Mouse (Mus musculus): ENCODE measurements around the gene Usp10. TPM values are rescaled to one million over a fixed set of nuclear protein-coding genes. Genes with fewer than 3 reads are reported as not detected.

Usp10 gene
- polyA plus RNA-seq, 1 experiment from 2014 or later = 127 TPM

DNA sequence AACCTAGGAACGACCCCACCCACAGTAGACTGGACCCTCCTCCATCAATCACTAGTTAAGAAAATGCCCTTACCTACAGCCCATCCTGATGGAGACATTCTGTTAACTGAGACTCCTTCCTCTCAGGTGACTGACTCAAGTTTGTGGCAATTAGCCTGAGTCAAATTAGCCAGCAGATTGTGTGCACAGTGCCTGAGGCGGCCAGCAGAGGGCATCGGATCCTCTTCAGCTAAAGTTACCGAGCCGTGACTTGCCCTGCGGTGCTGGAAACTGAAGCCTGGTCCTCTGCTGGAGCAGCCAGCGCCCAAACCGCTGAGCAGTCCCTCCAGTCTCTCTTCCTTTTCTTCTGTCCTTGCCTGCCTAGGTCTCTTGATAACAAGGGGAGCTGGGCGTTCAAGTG lies 57.3 kb downstream of the Usp10 start:
- Histone ChIP-seq H3K27ac (no peak overlapping the region), H3K4me1 (no peaks in the 10 kb centered on the region; the same call in 1 of the 2 replicates), H3K27me3 (replicated peaks) (no peaks in the 10 kb centered on the region), H3K4me2 (no peak overlapping the region), H3K4me3 (replicated peaks) (no peak overlapping the region), H3K9ac (no peak overlapping the region), H3K9me3 (no peaks in the 10 kb centered on the region), H3K36me3 (no peaks in the 10 kb centered on the region)
- WGBS = 84% methylated on average over 9 of the region's 9 CpGs
- ATAC-seq (ENCODE audit: insufficient read depth, low FRiP score, low read depth) = no peak

DNA sequence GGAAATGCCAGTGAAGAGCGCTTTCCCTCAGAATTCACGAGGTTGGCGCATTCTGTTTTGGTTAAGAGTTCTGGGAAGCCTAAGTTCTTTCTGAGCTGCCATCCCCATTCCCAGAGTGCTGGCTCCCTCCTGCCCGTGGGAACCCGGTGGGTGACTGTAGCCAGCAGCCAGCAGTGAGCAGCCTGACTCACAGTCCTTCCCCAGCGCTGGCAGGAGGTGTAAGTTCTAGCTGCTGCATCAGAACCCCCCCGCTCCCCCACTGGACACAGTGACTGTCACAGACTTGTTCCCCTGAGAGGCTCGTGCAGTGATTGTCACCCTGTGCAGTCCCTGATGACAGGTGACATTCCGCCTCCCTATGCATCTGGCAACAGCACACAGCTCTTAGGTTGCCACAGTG lies 60.0 kb downstream of the Usp10 start:
- no peak for ATAC-seq (ENCODE audit: insufficient read depth, low FRiP score, low read depth)
- no peaks in the 10 kb centered on the region; the same call in 1 of the 2 replicates for H3K4me1 ChIP-seq

GRCm38 (mm10) chr8:119972558-119972957 lies 62.4 kb downstream of the Usp10 start:
- no peak overlapping the region for H3K27ac ChIP-seq
- no peak overlapping the region for H3K4me2 ChIP-seq
- no peaks in the 10 kb centered on the region for H3K27me3 ChIP-seq (replicated peaks)
- H3K9ac ChIP-seq = no peak overlapping the region
- no peaks in the 10 kb centered on the region; the same call in 1 of the 2 replicates for H3K4me1 ChIP-seq
- WGBS = 51% methylated on average over 12 of the region's 12 CpGs
- no peaks in the 10 kb centered on the region for H3K36me3 ChIP-seq
- ATAC-seq (ENCODE audit: insufficient read depth, low FRiP score, low read depth) = no peak
- no peak overlapping the region for H3K4me3 ChIP-seq (replicated peaks)
- H3K9me3 ChIP-seq = no peaks in the 10 kb centered on the region

More for the DNA sequence above, 60.0 kb downstream of the Usp10 start:
- Histone ChIP-seq H3K27ac (no peak overlapping the region), H3K4me2 (no peak overlapping the region), H3K27me3 (replicated peaks) (no peaks in the 10 kb centered on the region), H3K9ac (no peak overlapping the region), H3K4me3 (replicated peaks) (no peak overlapping the region), H3K9me3 (no peaks in the 10 kb centered on the region), H3K36me3 (no peaks in the 10 kb centered on the region)
- WGBS = 78% methylated on average over 9 of the region's 9 CpGs

GRCm38 (mm10) chr8:119978770-119979381 lies 68.7 kb downstream of the Usp10 start:
- Histone ChIP-seq H3K9ac (no peak overlapping the region), H3K4me1 (no peaks in the 10 kb centered on the region), H3K27ac (no peak overlapping the region), H3K4me3 (replicated peaks) (no peak overlapping the region), H3K4me2 (no peak overlapping the region), H3K27me3 (replicated peaks) (no peaks in the 10 kb centered on the region), H3K36me3 (no peaks in the 10 kb centered on the region), H3K9me3 (no peaks in the 10 kb centered on the region)
- 69% methylated on average over 11 of the region's 11 CpGs for WGBS
- no peak for ATAC-seq (ENCODE audit: insufficient read depth, low FRiP score, low read depth)

- Histone ChIP-seq H3K4me3 (replicated peaks) (no peak overlapping the region), H3K27ac (no peak overlapping the region), H3K27me3 (replicated peaks) (no peaks in the 10 kb centered on the region), H3K36me3 (no peaks in the 10 kb centered on the region), H3K4me1 (no peaks in the 10 kb centered on the region), H3K9ac (no peak overlapping the region), H3K9me3 (no peaks in the 10 kb centered on the region), H3K4me2 (no peak overlapping the region)
- no peak for ATAC-seq (ENCODE audit: insufficient read depth, low FRiP score, low read depth)
- WGBS = 71% methylated on average over 4 of the region's 4 CpGs
Observed at GRCm38 (mm10) chr8:119981253-119981652, 71.1 kb downstream of the Usp10 start.

GRCm38 (mm10) chr8:119984085-119984484 lies 73.9 kb downstream of the Usp10 start:
- no peak for ATAC-seq (ENCODE audit: insufficient read depth, low FRiP score, low read depth)
- Histone ChIP-seq H3K27me3 (replicated peaks) (no peaks in the 10 kb centered on the region), H3K4me1 (no peaks in the 10 kb centered on the region), H3K9me3 (no peaks in the 10 kb centered on the region), H3K4me3 (replicated peaks) (no peak overlapping the region), H3K4me2 (no peak overlapping the region), H3K36me3 (no peaks in the 10 kb centered on the region), H3K9ac (no peak overlapping the region), H3K27ac (no peak overlapping the region)

- 0 out of 2 replicates have a peak, but pooled peaks cover 7% of the 10 kb centered on the region for H3K27me3 ChIP-seq (replicated peaks)
- 64% methylated on average over 5 of the region's 5 CpGs for WGBS
- H3K27ac ChIP-seq = no peak overlapping the region
- ATAC-seq (ENCODE audit: insufficient read depth, low FRiP score, low read depth) = no peak
- no peaks in the 10 kb centered on the region for H3K4me1 ChIP-seq
- H3K9ac ChIP-seq = no peak overlapping the region
- no peaks in the 10 kb centered on the region for H3K9me3 ChIP-seq
- no peak overlapping the region for H3K4me3 ChIP-seq (replicated peaks)
- no peak overlapping the region for H3K4me2 ChIP-seq
- no peaks in the 10 kb centered on the region for H3K36me3 ChIP-seq
Observed at GRCm38 (mm10) chr8:119986174-119986573, 76.0 kb downstream of the Usp10 start.

DNA sequence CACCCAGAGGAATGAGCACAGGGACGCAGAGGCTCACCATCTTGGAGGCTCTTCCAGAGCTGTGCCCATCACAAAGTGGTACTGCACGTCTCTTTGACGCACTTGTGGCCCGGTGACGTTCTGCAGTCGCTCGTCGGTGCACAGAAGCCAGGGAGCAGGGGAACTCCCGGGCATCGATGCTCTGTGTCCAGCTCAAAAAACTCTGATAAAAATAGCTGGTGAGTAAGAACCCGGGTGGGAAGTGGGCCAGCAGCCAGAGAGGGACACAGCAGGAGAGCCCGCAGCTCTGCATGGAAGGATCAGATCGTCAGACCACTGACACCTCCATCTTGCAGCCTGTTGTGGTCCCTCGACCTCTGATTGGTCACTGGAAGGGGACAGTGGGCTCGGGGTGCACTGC lies 77.9 kb downstream of the Usp10 start:
- no peak overlapping the region for H3K9ac ChIP-seq
- ATAC-seq (ENCODE audit: insufficient read depth, low FRiP score, low read depth) = no peak
- H3K27ac ChIP-seq = no peak overlapping the region
- H3K4me3 ChIP-seq (replicated peaks) = no peak overlapping the region
- WGBS = 59% methylated on average over 15 of the region's 15 CpGs
- H3K4me1 ChIP-seq = peaks cover 12% of the 10 kb centered on the region; the same call in 1 of the 2 replicates
- peaks cover 24% of the 10 kb centered on the region for H3K27me3 ChIP-seq (replicated peaks)
- H3K36me3 ChIP-seq = no peaks in the 10 kb centered on the region
- H3K4me2 ChIP-seq = no peak overlapping the region
- no peaks in the 10 kb centered on the region for H3K9me3 ChIP-seq

DNA sequence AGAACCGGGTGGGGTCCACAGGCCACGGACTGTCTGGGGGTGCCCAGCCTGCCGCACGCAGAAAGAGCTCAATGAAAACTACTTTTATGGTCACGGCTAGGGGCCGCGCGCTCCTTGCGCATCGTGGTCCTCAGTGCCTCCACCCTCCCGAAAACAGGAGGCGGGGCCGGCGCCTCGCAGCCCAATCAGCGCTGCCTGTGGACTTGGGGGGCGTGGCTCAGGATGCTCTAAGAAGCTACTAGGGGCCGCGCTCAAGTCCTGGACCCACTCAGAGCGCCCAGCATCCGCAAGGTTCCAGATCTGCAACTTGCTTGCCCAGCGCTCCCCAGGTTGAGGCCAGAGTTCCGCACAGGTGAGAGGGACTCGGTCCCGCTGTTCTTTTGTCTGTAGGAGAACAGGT lies 82.1 kb downstream of the Usp10 start, which contains the start of gene Crispld2:
Gene Crispld2 (plus strand): TSS at position 190 of the 400 bp plus-strand sequence.
- Histone ChIP-seq H3K4me1 (peaks cover 22% of the 10 kb centered on the region), H3K27ac (no peak within 1 kb of the TSS), H3K9ac (no peak within 1 kb of the TSS), H3K9me3 (no peaks in the 10 kb centered on the region), H3K27me3 (replicated peaks) (peaks cover 29% of the 10 kb centered on the region), H3K36me3 (no peaks in the 10 kb centered on the region), H3K4me3 (replicated peaks) (peak within 1 kb of the TSS; percentile 39), H3K4me2 (peak within 1 kb of the TSS; percentile 49)
- WGBS = under 1% methylated on average over 25 of the region's 25 CpGs
- ATAC-seq (ENCODE audit: insufficient read depth, low FRiP score, low read depth) = peak; percentile 89

- Histone ChIP-seq H3K9ac (no peak overlapping the region), H3K4me3 (replicated peaks) (peak overlapping the region; percentile 39), H3K27me3 (replicated peaks) (peaks cover 29% of the 10 kb centered on the region), H3K27ac (no peak overlapping the region), H3K36me3 (no peaks in the 10 kb centered on the region), H3K4me2 (peak overlapping the region; percentile 49), H3K4me1 (peaks cover 22% of the 10 kb centered on the region), H3K9me3 (no peaks in the 10 kb centered on the region)
- ATAC-seq (ENCODE audit: insufficient read depth, low FRiP score, low read depth) = no peak
- 36% methylated on average over 7 of the region's 7 CpGs for WGBS
Observed at GRCm38 (mm10) chr8:119994114-119994513, 84.0 kb downstream of the Usp10 start.

DNA sequence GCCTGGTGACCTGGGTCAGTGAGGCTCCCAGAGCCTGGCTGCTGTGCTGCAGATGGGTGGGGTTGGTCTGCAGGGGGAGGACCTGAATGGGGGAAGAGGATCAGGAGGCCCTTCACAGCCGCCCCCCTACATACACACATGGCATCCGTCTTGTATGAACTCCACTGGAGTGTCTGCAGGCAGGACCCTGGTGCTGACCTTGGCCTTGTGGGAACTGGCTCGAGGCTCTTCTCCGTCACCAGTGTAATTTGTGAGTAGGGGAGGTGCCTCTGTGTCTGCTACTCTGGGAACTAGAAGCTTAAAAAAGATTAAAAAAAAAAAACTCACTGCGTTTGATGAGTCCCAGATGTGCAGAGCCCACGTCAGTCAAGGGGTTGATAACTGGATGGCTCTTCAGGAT lies 84.4 kb downstream of the Usp10 start:
- Histone ChIP-seq H3K27me3 (replicated peaks) (peaks cover 29% of the 10 kb centered on the region), H3K4me2 (peak overlapping the region; percentile 49), H3K4me1 (peaks cover 22% of the 10 kb centered on the region), H3K4me3 (replicated peaks) (peak overlapping the region; percentile 14; the same call in 1 of the 2 replicates), H3K9me3 (no peaks in the 10 kb centered on the region), H3K9ac (no peak overlapping the region), H3K27ac (no peak overlapping the region), H3K36me3 (no peaks in the 10 kb centered on the region)
- WGBS = 30% methylated on average over 6 of the region's 6 CpGs
- ATAC-seq (ENCODE audit: insufficient read depth, low FRiP score, low read depth) = no peak

DNA sequence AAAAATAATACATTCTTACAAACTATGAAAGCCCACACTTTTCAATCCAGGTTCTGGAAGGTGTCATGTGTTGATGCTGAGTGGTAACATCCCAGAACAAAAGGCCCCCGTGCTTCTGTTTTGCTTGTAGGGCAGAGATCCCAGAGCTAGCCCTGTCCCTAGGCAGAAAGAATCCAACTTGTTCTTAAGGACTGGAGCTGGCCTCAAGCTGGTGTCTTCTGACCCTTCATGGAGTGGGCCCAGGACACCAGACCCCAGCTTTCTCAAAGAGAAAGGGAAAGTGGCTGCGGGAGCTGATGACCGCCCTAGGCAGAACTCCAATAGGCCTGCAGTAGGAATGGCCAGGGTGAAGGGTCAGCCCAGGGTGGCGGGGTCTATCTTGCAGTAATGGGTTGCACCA lies 87.1 kb downstream of the Usp10 start:
- H3K27me3 ChIP-seq (replicated peaks) = peaks cover 11% of the 10 kb centered on the region
- H3K36me3 ChIP-seq = no peaks in the 10 kb centered on the region
- H3K9ac ChIP-seq = no peak overlapping the region
- peaks cover 30% of the 10 kb centered on the region for H3K4me1 ChIP-seq
- WGBS = 80% methylated on average over 4 of the region's 4 CpGs
- no peaks in the 10 kb centered on the region for H3K9me3 ChIP-seq
- no peak overlapping the region for H3K4me3 ChIP-seq (replicated peaks)
- H3K4me2 ChIP-seq = no peak overlapping the region
- no peak overlapping the region for H3K27ac ChIP-seq
- ATAC-seq (ENCODE audit: insufficient read depth, low FRiP score, low read depth) = no peak

DNA sequence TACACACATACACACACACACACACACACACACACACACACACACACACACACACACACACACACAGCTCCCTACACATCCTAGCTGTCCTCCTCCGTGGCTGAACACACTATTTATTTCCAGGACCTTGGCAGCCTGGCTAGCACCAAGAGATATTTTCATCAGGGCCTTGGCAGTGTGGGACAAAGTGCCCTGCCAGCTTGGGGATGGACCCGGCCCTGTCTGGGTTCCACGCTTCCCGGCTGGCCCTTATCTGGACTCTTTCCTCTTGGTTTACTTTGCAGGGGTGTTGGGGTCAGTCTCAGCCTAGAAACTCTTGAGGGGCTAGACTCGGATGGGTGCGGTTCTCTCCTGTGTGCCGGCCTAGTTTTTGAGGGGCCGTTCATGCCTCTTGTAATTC lies 90.3 kb downstream of the Usp10 start:
- Histone ChIP-seq H3K36me3 (no peaks in the 10 kb centered on the region), H3K4me1 (peaks cover 29% of the 10 kb centered on the region), H3K27me3 (replicated peaks) (no peaks in the 10 kb centered on the region), H3K9me3 (no peaks in the 10 kb centered on the region), H3K4me3 (replicated peaks) (no peak overlapping the region), H3K4me2 (no peak overlapping the region), H3K27ac (peak overlapping the region; percentile 67), H3K9ac (no peak overlapping the region)
- ATAC-seq (ENCODE audit: insufficient read depth, low FRiP score, low read depth) = no peak
- WGBS = 24% methylated on average over 8 of the region's 8 CpGs
